Mouse (Mus musculus): Measurements from ENCODE around the gene Pygo2.

- TF ChIP-seq POLR2A (IDR thresholded peaks at IDR 0.05; ENCODE audit: control insufficient read depth, low read depth, low read length) (no peak), CTCF (IDR thresholded peaks at IDR 0.05; ENCODE audit: control insufficient read depth, insufficient read depth, insufficient replicate concordance, low read depth, low read length) (no peak)
Measured at GRCm38 (mm10) chr3:89435041-89435440, 5.0 kb downstream of the Pygo2 start.

Measured in testis, adult 2 months (tissue).